Mouse (Mus musculus) testis, adult 10 weeks (tissue): ENCODE data around the gene A730071L15Rik. TPM values are rescaled to one million over a fixed set of nuclear protein-coding genes. Genes with fewer than 3 reads are reported as not detected.

Experiments used
- polyA plus RNA-seq: library from polyadenylated mRNA; stranded (reverse); fragments of 350-450 nt; fragmentation: Illumina TruSeq; extraction: RNeasy Lipid Tissue Mini Kit (QIAGEN cat#74804); gene quantifications from one replicate; pipeline ENCODE4 v1.2.3, GENCODE M21; 2014; ENCODE audit warnings: low read depth, low replicate concordance

A730071L15Rik gene
- 0.67 TPM for polyA plus RNA-seq

DNA sequence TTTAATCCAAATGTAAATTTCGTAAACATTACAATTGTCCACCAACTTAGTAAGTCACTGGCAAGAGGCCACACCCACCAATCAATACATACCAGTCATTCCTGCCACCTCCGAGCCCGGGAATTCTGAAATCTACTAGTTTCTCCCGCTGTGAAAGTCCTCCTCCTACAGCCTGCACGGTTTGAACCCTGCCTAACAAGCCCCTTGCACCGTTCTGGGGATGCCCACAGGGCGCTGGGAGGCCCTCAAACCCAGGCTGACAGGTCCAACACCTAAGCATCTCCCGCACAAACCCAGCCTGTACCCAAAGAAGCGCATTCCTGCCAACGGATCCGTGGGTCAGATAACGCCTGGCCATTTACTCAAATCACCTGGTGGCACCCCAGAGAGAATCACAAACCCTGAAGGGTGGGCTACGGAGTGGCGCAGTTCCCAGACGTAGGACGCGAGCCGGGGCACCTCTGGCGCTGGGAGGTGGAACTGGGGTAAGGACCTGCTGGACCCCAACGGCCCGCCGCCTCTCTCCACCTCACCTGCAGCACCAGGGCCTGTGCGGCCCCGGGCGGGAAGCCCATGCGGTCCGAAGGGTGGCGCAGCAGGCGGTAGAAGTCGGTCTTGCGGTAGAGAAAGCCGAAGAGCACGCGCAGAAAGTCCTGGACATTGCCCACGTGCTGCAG is at the start of gene A730071L15Rik:
TSS of gene A730071L15Rik (plus strand) at position 620 of the 677 bp plus-strand sequence.

DNA sequence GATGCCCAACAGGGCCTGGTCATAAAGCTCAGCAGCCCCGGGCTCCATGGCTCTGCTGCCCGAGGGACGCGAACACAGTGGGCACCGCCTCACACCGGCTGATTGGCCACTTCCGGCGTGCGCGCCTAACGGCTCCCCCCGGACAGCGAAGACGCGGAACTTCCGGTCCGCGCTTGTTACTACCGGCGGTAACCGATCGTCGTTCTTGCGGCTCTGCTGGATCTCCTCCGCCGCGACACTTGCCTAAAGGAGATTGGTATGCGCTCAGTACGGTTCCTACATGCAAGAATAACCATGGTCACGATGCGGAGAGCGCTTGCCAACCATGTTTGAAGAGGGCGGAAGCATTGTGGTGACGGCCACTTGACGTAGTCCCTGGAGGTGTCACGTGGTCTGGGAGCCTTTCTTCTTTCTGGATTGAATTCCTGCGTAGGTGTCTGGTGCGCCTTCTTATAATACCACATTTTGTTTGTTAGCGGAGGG is 299 bp downstream of the A730071L15Rik start, which contains the start of gene Nudcd3:
TSS of gene Nudcd3 (minus strand) at position 329 of the 483 bp plus-strand sequence.

GRCm38 (mm10) chr11:6230012-6230411 is 30.2 kb downstream of the A730071L15Rik start, which contains the start of gene Npc1l1:
Npc1l1 (minus strand) TSS chr11:6230143.

Other genes with a start within 250 kb of the A730071L15Rik start
- gene Gck, start 249.9 kb upstream of the A730071L15Rik start, polyA plus RNA-seq, result 0.24 TPM
- gene Ykt6, start 244.3 kb upstream of the A730071L15Rik start, polyA plus RNA-seq, result 27.7 TPM
- gene Camk2b, start 133.7 kb upstream of the A730071L15Rik start, polyA plus RNA-seq, result 0.45 TPM
- gene Nudcd3, start 386 bp downstream of the A730071L15Rik start, polyA plus RNA-seq, result 11.7 TPM
- 0.06 TPM for gene Npc1l1, start 30.1 kb downstream of the A730071L15Rik start, polyA plus RNA-seq
- 11.2 TPM for gene Ddx56, start 67.7 kb downstream of the A730071L15Rik start, polyA plus RNA-seq
- gene Tmed4, start 74.8 kb downstream of the A730071L15Rik start, polyA plus RNA-seq, result 35.4 TPM
- gene Ogdh, start 91.6 kb downstream of the A730071L15Rik start, polyA plus RNA-seq, result 56.3 TPM
- 1.9 TPM for gene Zmiz2, start 189.0 kb downstream of the A730071L15Rik start, polyA plus RNA-seq
- gene Ppia, start 215.4 kb downstream of the A730071L15Rik start, polyA plus RNA-seq, result 844 TPM
- gene H2afv, start 244.4 kb downstream of the A730071L15Rik start, polyA plus RNA-seq, result 5.1 TPM